Mouse (Mus musculus) cortical plate, adult 2 months (tissue): ENCODE data around the gene Map4k1.

ENCODE experiments used
- CTCF ChIP-seq: fragments of 200-500 bp; IDR thresholded peaks from 2 replicates; pipeline ENCODE4 v1.5.1; 2011; ENCODE audit warnings: mild to moderate bottlenecking, control low read depth, low read length; ENCODE audit not compliant: insufficient read depth; ENCODE audit errors: extremely low read depth
- POLR2A ChIP-seq: fragments of 200-500 bp; IDR thresholded peaks from 2 replicates; pipeline ENCODE4 v1.6.1; 2011; ENCODE audit warnings: mild to moderate bottlenecking, low read length, control low read depth; ENCODE audit not compliant: insufficient read depth; ENCODE audit errors: extremely low read depth

DNA sequence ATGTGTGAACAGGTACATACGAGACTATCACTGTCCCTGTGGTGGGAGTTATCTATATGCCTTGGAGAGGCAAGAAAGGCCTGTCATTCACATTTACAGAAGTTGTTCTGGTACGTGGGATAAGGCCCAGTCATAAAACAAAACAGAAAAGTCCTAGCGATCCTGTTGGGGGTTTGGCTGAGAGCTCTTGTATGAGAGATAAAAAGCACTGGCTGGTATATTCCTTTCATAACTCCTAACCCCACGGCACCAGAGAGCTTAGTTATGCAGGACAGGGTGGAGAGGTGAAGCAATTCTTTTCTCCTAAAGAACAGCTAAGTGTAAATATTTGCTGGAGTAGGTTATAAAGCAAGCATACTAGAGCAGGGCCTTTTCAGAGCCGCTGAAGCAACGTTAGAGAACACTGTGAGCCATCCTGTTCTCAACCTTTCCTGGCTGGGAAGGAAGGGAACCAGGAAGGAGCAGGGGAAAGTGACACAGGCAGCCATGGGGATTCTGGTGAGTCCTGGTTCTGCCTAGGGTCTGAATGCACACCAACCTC is 22.3 kb upstream of the Map4k1 start:
- TF ChIP-seq CTCF (no peak), POLR2A (no peak)
